Mouse (Mus musculus) cerebellum, postnatal 10 days (tissue): ENCODE results near the gene Sema7a.

ENCODE experiments used
- DNase-seq, 2 experiments: peaks; one replicate each; pipeline ENCODE4 v3.0.0; 2021; ENCODE audit warnings: mixed read lengths in 2 of 2

The Sema7a gene

GRCm38 (mm10) chr9:58011552-58011951 is 71.6 kb downstream of the Sema7a start:
- no peak for DNase-seq
